22 mouse cellular contexts compared by ENCODE assay signal in the genomic region with DNA sequence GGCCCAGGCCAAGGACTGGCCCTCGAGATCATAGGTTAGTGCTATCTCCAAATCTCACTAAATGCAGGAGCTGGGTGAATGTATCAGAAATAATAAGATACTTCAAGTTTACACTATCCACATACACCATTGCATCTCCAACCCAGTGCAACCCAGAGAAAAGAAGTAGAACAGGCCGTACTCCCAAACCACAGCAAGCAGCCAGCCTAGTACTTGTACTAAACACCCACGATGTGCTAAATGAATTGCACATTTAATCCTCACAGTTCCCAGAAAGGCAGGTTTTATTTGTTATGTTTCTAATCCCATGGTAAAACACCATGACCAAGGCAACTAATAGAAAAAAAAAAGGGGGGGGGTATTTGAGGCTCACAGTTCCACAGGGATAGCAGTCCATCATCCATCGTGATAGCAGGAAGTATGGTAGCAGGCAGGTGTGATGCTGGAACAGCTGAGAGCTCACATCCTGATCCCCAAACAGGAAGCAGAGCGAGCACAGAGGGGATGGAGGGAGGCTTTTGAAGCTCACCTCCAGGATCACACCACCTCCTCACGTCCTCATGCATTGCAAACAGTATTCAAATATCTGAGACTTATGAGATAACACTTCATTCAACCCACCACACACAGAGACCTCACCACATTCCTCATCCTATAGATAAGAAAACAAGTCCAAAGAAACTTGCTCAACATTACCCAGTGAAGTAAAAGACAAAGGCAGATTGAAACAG.
DNase-seq lines count a peak whose midpoint lies in the region; ATAC-seq and TF ChIP-seq lines count a peak whose summit lies in the region.
"Had no signal": no experiment of that assay in that cellular context is flagged by ENCODE, and none has a peak within 500 bp of the region (broad histone marks: within the 10 kb centered on the region; RNA-seq: fewer than 3 reads in every experiment).

No protein-coding gene starts in this region.

- H3K4me3 ChIP-seq in layer of hippocampus, adult 2 months: no peak overlapping the region
- H3K4me3 ChIP-seq: embryonic facial prominence, embryonic 10.5 days; embryonic facial prominence, embryonic 12.5 days; forebrain, embryonic 13.5 days; forebrain, embryonic 15.5 days had no signal

- H3K27ac ChIP-seq in layer of hippocampus, adult 2 months: peak overlapping the region; percentile 89
- H3K27ac ChIP-seq: embryonic facial prominence, embryonic 10.5 days; embryonic facial prominence, embryonic 12.5 days; forebrain, embryonic 13.5 days; forebrain, embryonic 15.5 days had no signal

- peak; percentile 87 for ATAC-seq in frontal cortex, adult (ENCODE audit: low TSS enrichment)
- ATAC-seq in megakaryocyte progenitor cell, adult 5-6 weeks (replicated peaks; ENCODE audit: poor library complexity): 0 out of 2 replicates have a peak, but pooled peaks have one; percentile 6
- ATAC-seq: CD4-positive, CD25-positive, alpha-beta regulatory T cell, adult 4 months; forebrain, embryonic 13.5 days; forebrain, embryonic 15.5 days had no signal

- TF ChIP-seq CTCF in layer of hippocampus, adult 2 months (conservative IDR thresholded peaks at IDR 0.05): no peak

- DNase-seq in frontal cortex, postnatal 14 days (ENCODE audit: low spot score in 2 of 2): no peak
- no peak for DNase-seq in layer of hippocampus, adult 2 months (ENCODE audit: low spot score in 2 of 2)
- no peak for DNase-seq in layer of hippocampus, adult 8-10 months (ENCODE audit: low spot score in 2 of 2)
- peak; percentile 19 for DNase-seq in ES-CJ7 (ENCODE audit: low read depth, low spot score)
- DNase-seq in kidney, postnatal 4 days: no peak
- DNase-seq: adrenal gland, adult 2 months; adrenal gland, postnatal 10 days; adrenal gland, postnatal 25 days; B cell, adult 2 months; cerebellum, adult 11 months; cerebellum, adult 18-20 months; cerebellum, adult 8-10 months; cerebellum, adult 9-11 months; cerebellum, postnatal 14 days; cerebellum, postnatal 36 days had no signal
